Mouse (Mus musculus): Measurements from ENCODE around the gene Gm6096.
"Not testable (repeated sequence)": the region's sequence is repeated elsewhere in the genome, so short reads cannot be mapped to it uniquely, and the experiment has no call there.

The Gm6096 gene

GRCm38 (mm10) chr7:34250738-34251137 is at the start of gene Gm6096:
Gene Gm6096 (plus strand): TSS chr7:34251038.
- in situ Hi-C loops (cut with MboI, MseI) = no loop called here

- in situ Hi-C loops (cut with MboI, MseI) = not testable (repeated sequence)
Measured at GRCm38 (mm10) chr7:34202147-34202546, 48.7 kb upstream of the Gm6096 start.

- in situ Hi-C loops (cut with MboI, MseI) = no loop called here
Measured at GRCm38 (mm10) chr7:34206331-34206730, 44.5 kb upstream of the Gm6096 start.

GRCm38 (mm10) chr7:34208027-34208745 is 42.7 kb upstream of the Gm6096 start:
- in situ Hi-C loops (cut with MboI, MseI) = no loop called here

GRCm38 (mm10) chr7:34213281-34213680 is 37.6 kb upstream of the Gm6096 start:
- in situ Hi-C loops (cut with MboI, MseI) = loop anchor here (5.0 kb wide), 1 partner anchor 66 kb away; no protein-coding TSS in a partner anchor

GRCm38 (mm10) chr7:34214644-34215043 is 36.2 kb upstream of the Gm6096 start:
- in situ Hi-C loops (cut with MboI, MseI) = loop anchor here (5.0 kb wide), 1 partner anchor 67 kb away; no protein-coding TSS in a partner anchor

- in situ Hi-C loops (cut with MboI, MseI) = no loop called here
Measured at GRCm38 (mm10) chr7:34215481-34215880, 35.4 kb upstream of the Gm6096 start.

- in situ Hi-C loops (cut with MboI, MseI) = no loop called here
Measured at GRCm38 (mm10) chr7:34216474-34216873, 34.4 kb upstream of the Gm6096 start.

- in situ Hi-C loops (cut with MboI, MseI) = no loop called here
Measured at GRCm38 (mm10) chr7:34218496-34218895, 32.3 kb upstream of the Gm6096 start.

GRCm38 (mm10) chr7:34221594-34222250 is 29.1 kb upstream of the Gm6096 start:
- in situ Hi-C loops (cut with MboI, MseI) = no loop called here

- in situ Hi-C loops (cut with MboI, MseI) = no loop called here
Measured at GRCm38 (mm10) chr7:34222340-34222739, 28.5 kb upstream of the Gm6096 start.

- in situ Hi-C loops (cut with MboI, MseI) = no loop called here
Measured at GRCm38 (mm10) chr7:34224308-34224707, 26.5 kb upstream of the Gm6096 start.

GRCm38 (mm10) chr7:34226086-34226485 is 24.8 kb upstream of the Gm6096 start:
- in situ Hi-C loops (cut with MboI, MseI) = loop anchor here (25.0 kb wide), 2 partner anchors 111 to 686 kb away; partner anchors contain the start of gene Pepd

GRCm38 (mm10) chr7:34226846-34227245 is 24.0 kb upstream of the Gm6096 start:
- in situ Hi-C loops (cut with MboI, MseI) = loop anchor here (25.0 kb wide), 2 partner anchors 110 to 685 kb away; partner anchors contain the start of gene Pepd

- in situ Hi-C loops (cut with MboI, MseI) = loop anchor here (25.0 kb wide), 2 partner anchors 109 to 684 kb away; partner anchors contain the start of gene Pepd
Measured at GRCm38 (mm10) chr7:34228641-34229040, 22.2 kb upstream of the Gm6096 start.

- in situ Hi-C loops (cut with MboI, MseI) = loop anchor here (25.0 kb wide), 2 partner anchors 108 to 683 kb away; partner anchors contain the start of gene Pepd
Measured at GRCm38 (mm10) chr7:34229153-34229552, 21.7 kb upstream of the Gm6096 start.

- in situ Hi-C loops (cut with MboI, MseI) = loop anchor here (25.0 kb wide), 2 partner anchors 108 to 683 kb away; partner anchors contain the start of gene Pepd
Measured at GRCm38 (mm10) chr7:34229691-34230111, 21.1 kb upstream of the Gm6096 start.

- in situ Hi-C loops (cut with MboI, MseI) = loop anchor here (25.0 kb wide), 2 partner anchors 107 to 682 kb away; partner anchors contain the start of gene Pepd
Measured at GRCm38 (mm10) chr7:34230116-34230515, 20.7 kb upstream of the Gm6096 start, which contains the start of gene Gpi1. Gene Gpi1 (minus strand): TSS chr7:34230336.

GRCm38 (mm10) chr7:34232785-34233725 is 17.8 kb upstream of the Gm6096 start:
- in situ Hi-C loops (cut with MboI, MseI) = loop anchor here (25.0 kb wide), 2 partner anchors 104 to 679 kb away; partner anchors contain the start of gene Pepd

- in situ Hi-C loops (cut with MboI, MseI) = loop anchor here (25.0 kb wide), 2 partner anchors 103 to 678 kb away; partner anchors contain the start of gene Pepd
Measured at GRCm38 (mm10) chr7:34233909-34234609, 16.8 kb upstream of the Gm6096 start.
